Mouse (Mus musculus) neural tube, embryonic 15.5 days (tissue): ENCODE measurements at regions not wholly inside any gene's neighbourhood (a gene's known extent, or its start where the extent isn't known, plus 50 kb on each side); places are given as distances from the start of the nearest gene placed in this dataset.

Experiments used
- ATAC-seq: fragments of 200-750 bp; cut with Nextera tagmentation; 2 replicates; pipeline ENCODE4 v1.8.0; 2017; ENCODE audit warnings: mild to moderate bottlenecking, moderate TSS enrichment, moderate library complexity; ENCODE audit not compliant: low FRiP score
- H3K27ac ChIP-seq: fragments of 300-500 bp; sonication (generic); replicated peaks from 2 replicates; pipeline ENCODE4 v1.5.1; 2015; ENCODE audit warnings: mild to moderate bottlenecking, inconsistent platforms
- H3K27me3 ChIP-seq: fragments of 300-500 bp; sonication (generic); replicated peaks from 2 replicates; pipeline ENCODE4 v1.6.1; 2015; ENCODE audit warnings: inconsistent platforms
- H3K36me3 ChIP-seq: fragments of 300-500 bp; sonication (generic); 2 replicates; pipeline ENCODE4 v1.6.1; 2015; ENCODE audit warnings: inconsistent platforms
- H3K4me1 ChIP-seq: fragments of 300-500 bp; sonication (generic); 2 replicates; pipeline ENCODE4 v1.6.1; 2015; ENCODE audit warnings: inconsistent platforms
- H3K4me2 ChIP-seq: fragments of 300-500 bp; sonication (generic); 2 replicates; pipeline ENCODE4 v1.6.1; 2015; ENCODE audit warnings: inconsistent platforms, mild to moderate bottlenecking, moderate library complexity
- H3K4me3 ChIP-seq: fragments of 300-500 bp; sonication (generic); replicated peaks from 2 replicates; pipeline ENCODE4 v1.5.1; 2015; ENCODE audit warnings: mild to moderate bottlenecking, inconsistent platforms
- H3K9ac ChIP-seq: fragments of 300-500 bp; sonication (generic); replicated peaks from 2 replicates; pipeline ENCODE4 v1.6.1; 2015; ENCODE audit warnings: mild to moderate bottlenecking, inconsistent platforms
- H3K9me3 ChIP-seq: fragments of 300-500 bp; sonication (generic); replicated peaks from 2 replicates; pipeline ENCODE4 v1.6.1; 2016; ENCODE audit warnings: inconsistent platforms
- WGBS: fragments of 180-500 bp; shearing (Covaris S2); methylation state at CpG from one replicate; pipeline ENCODE4 v1.1.7; 2015; ENCODE audit warnings: mixed read lengths; 5-methylcytosine and 5-hydroxymethylcytosine counted together

DNA sequence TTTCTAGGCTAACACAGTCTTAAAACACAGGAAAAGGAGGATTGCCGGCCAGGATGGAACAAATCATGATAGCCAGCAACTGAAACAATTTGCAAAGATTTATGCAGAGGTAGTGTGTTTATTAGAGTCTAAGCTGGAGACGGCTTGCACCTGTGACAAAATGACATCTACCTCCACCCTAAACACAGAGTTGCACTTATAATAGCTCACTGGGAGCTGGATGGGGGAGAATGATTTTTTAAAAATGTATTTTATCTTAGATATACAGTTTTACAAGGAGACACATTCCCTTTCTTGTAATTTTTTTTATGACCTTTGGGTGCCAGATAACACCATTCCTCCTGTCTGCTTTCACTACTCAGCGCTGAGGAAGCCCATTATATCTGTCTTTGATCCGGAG, 76.7 kb upstream of the Zfhx3 start:
- Histone ChIP-seq H3K27me3 (no peaks in the 10 kb centered on the region), H3K27ac (no peak overlapping the region), H3K9ac (no peak overlapping the region), H3K4me1 (peaks cover 11% of the 10 kb centered on the region; the same call in 1 of the 2 replicates), H3K36me3 (no peaks in the 10 kb centered on the region), H3K4me2 (no peak overlapping the region), H3K9me3 (no peaks in the 10 kb centered on the region), H3K4me3 (no peak overlapping the region)
- WGBS = 52% methylated on average over 4 of the region's 4 CpGs
- no peak for ATAC-seq

- Histone ChIP-seq H3K36me3 (no peaks in the 10 kb centered on the region), H3K9ac (no peak overlapping the region), H3K4me1 (peaks cover 7% of the 10 kb centered on the region), H3K4me3 (peak overlapping the region; percentile 25), H3K9me3 (no peaks in the 10 kb centered on the region), H3K4me2 (peak overlapping the region; percentile 54), H3K27ac (no peak overlapping the region), H3K27me3 (no peaks in the 10 kb centered on the region)
- 26% methylated on average over 15 of the region's 15 CpGs for WGBS
- ATAC-seq = no peak
These were observed 70.7 kb upstream of the Zfhx3 start for GRCm38 (mm10) chr8:107871718-107872117.

GRCm38 (mm10) chr8:107872121-107872520, 70.3 kb upstream of the Zfhx3 start:
- Histone ChIP-seq H3K27me3 (no peaks in the 10 kb centered on the region), H3K27ac (no peak overlapping the region), H3K9ac (no peak overlapping the region), H3K36me3 (no peaks in the 10 kb centered on the region), H3K4me3 (peak overlapping the region; percentile 25), H3K4me2 (peak overlapping the region; percentile 54), H3K9me3 (no peaks in the 10 kb centered on the region), H3K4me1 (peaks cover 7% of the 10 kb centered on the region)
- ATAC-seq = no peak
- 18% methylated on average over 11 of the region's 11 CpGs for WGBS

DNA sequence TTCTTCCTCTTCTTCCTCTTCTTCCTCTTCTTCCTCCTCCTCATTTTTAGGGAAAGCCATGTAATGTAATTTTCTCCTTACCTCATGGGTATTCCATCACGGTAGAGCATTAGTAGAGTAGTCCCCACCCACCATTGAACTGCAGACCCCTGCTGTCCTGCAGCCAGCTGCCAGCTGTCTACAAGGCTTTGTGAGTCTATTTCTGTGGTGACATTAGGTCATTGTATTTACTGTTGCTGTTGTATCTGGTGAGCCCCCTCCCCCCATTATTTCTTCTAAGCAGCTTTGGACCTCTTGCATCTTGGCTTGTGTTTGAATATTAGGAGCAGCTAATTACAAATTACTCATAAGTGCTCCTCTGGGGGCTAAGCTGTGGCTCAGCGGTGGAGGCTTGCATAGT, 66.0 kb upstream of the Zfhx3 start:
- no peaks in the 10 kb centered on the region for H3K36me3 ChIP-seq
- WGBS = 35% methylated on average over 2 of the region's 2 CpGs

GRCm38 (mm10) chr8:107881851-107882250, 60.6 kb upstream of the Zfhx3 start:
- Histone ChIP-seq H3K9ac (no peak overlapping the region), H3K4me2 (no peak overlapping the region), H3K4me3 (no peak overlapping the region), H3K27ac (peak overlapping the region; percentile 33; the same call in 1 of the 2 replicates), H3K4me1 (no peaks in the 10 kb centered on the region), H3K36me3 (no peaks in the 10 kb centered on the region), H3K9me3 (no peaks in the 10 kb centered on the region), H3K27me3 (no peaks in the 10 kb centered on the region)
- 16% methylated on average over 7 of the region's 7 CpGs for WGBS
- no peak for ATAC-seq

More for the DNA sequence above, 66.0 kb upstream of the Zfhx3 start:
- no peak overlapping the region for H3K27ac ChIP-seq
- no peak for ATAC-seq
- H3K27me3 ChIP-seq = no peaks in the 10 kb centered on the region
- H3K9me3 ChIP-seq = no peaks in the 10 kb centered on the region
- H3K9ac ChIP-seq = no peak overlapping the region
- H3K4me1 ChIP-seq = peaks cover 7% of the 10 kb centered on the region
- no peak overlapping the region for H3K4me3 ChIP-seq
- H3K4me2 ChIP-seq = no peak overlapping the region

DNA sequence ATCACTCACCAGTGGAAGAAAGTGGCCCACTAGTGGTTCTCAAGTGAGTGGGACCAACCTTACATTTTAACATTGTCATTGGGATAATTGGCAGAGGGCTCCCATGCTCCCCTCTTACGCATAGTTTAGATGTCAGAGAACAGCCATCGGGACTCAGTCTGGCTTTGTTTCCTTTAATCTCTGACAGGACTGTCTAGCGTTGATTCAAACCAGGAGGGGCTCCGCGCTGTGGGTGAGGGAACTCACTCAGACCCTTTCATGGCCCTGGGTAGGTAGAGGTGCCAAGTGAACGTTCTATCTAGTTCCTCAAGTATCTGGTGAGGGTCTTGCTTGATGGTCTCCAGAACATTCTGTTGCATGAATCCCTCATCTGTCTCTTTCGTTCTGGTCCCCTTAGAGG, 56.9 kb upstream of the Zfhx3 start:
- H3K27me3 ChIP-seq = no peaks in the 10 kb centered on the region
- H3K4me2 ChIP-seq = no peak overlapping the region
- H3K4me1 ChIP-seq = peaks cover 4% of the 10 kb centered on the region; the same call in 1 of the 2 replicates
- H3K4me3 ChIP-seq = no peak overlapping the region
- H3K36me3 ChIP-seq = no peaks in the 10 kb centered on the region
- ATAC-seq = no peak
- no peak overlapping the region for H3K9ac ChIP-seq
- WGBS = 75% methylated on average over 7 of the region's 7 CpGs
- H3K27ac ChIP-seq = no peak overlapping the region
- no peaks in the 10 kb centered on the region for H3K9me3 ChIP-seq

- Histone ChIP-seq H3K4me3 (no peak overlapping the region), H3K9ac (no peak overlapping the region), H3K27ac (no peak overlapping the region), H3K27me3 (no peaks in the 10 kb centered on the region), H3K36me3 (no peaks in the 10 kb centered on the region), H3K4me2 (no peak overlapping the region), H3K4me1 (peaks cover 4% of the 10 kb centered on the region; the same call in 1 of the 2 replicates), H3K9me3 (no peaks in the 10 kb centered on the region)
- ATAC-seq = no peak
- WGBS = 63% methylated on average over 5 of the region's 5 CpGs
These were observed 56.5 kb upstream of the Zfhx3 start for GRCm38 (mm10) chr8:107885971-107886370.

- ATAC-seq = no peak
- Histone ChIP-seq H3K9ac (no peak overlapping the region), H3K36me3 (no peaks in the 10 kb centered on the region), H3K9me3 (no peaks in the 10 kb centered on the region), H3K4me3 (no peak overlapping the region), H3K27ac (no peak overlapping the region), H3K4me2 (no peak overlapping the region), H3K27me3 (no peaks in the 10 kb centered on the region), H3K4me1 (peaks cover 4% of the 10 kb centered on the region; the same call in 1 of the 2 replicates)
- 83% methylated on average over 19 of the region's 19 CpGs for WGBS
These were observed 55.8 kb upstream of the Zfhx3 start for GRCm38 (mm10) chr8:107886516-107887253.

DNA sequence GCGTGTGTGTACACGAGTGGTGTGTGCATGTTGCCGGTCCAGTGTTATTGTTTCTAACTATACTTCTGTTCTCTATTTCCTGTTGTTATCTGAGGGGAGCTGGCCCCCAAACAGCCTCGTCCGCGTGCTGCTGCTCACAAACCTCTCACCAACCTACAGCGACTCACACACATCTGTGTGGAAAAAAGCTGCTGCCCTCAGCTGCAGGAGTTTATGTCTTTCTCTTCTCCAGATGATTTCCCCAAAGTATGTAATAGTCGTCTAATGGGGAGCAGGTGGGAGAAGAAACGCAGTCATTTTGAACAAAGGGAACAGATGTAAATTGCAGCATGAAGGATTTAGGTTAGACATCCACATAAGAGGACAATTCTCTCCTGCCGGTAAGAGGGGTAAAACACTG, 55.1 kb upstream of the Zfhx3 start:
- no peak overlapping the region for H3K4me2 ChIP-seq
- ATAC-seq = no peak
- no peaks in the 10 kb centered on the region for H3K27me3 ChIP-seq
- 27% methylated on average over 10 of the region's 10 CpGs for WGBS
- H3K4me3 ChIP-seq = no peak overlapping the region
- H3K36me3 ChIP-seq = no peaks in the 10 kb centered on the region
- H3K9me3 ChIP-seq = no peaks in the 10 kb centered on the region
- no peak overlapping the region for H3K27ac ChIP-seq
- no peak overlapping the region for H3K9ac ChIP-seq
- H3K4me1 ChIP-seq = peaks cover 4% of the 10 kb centered on the region; the same call in 1 of the 2 replicates

GRCm38 (mm10) chr8:107890922-107891321, 51.5 kb upstream of the Zfhx3 start:
- Histone ChIP-seq H3K9me3 (no peaks in the 10 kb centered on the region), H3K4me2 (no peak overlapping the region), H3K27ac (no peak overlapping the region), H3K9ac (no peak overlapping the region), H3K4me1 (peaks cover 4% of the 10 kb centered on the region; the same call in 1 of the 2 replicates), H3K36me3 (no peaks in the 10 kb centered on the region), H3K4me3 (no peak overlapping the region), H3K27me3 (no peaks in the 10 kb centered on the region)
- no peak for ATAC-seq
- WGBS = 73% methylated on average over 5 of the region's 5 CpGs
